Mouse (Mus musculus) cerebellum, adult 18-20 months (tissue): Measurements from ENCODE around the gene Gm21915.

Experiments
- DNase-seq, 2 experiments: peaks; one replicate each; pipeline ENCODE4 v3.0.0; 2021

The Gm21915 gene

GRCm38 (mm10) chr9:40671323-40671930 lies 1.0 kb downstream of the Gm21915 start:
- DNase-seq, result no peak

DNA sequence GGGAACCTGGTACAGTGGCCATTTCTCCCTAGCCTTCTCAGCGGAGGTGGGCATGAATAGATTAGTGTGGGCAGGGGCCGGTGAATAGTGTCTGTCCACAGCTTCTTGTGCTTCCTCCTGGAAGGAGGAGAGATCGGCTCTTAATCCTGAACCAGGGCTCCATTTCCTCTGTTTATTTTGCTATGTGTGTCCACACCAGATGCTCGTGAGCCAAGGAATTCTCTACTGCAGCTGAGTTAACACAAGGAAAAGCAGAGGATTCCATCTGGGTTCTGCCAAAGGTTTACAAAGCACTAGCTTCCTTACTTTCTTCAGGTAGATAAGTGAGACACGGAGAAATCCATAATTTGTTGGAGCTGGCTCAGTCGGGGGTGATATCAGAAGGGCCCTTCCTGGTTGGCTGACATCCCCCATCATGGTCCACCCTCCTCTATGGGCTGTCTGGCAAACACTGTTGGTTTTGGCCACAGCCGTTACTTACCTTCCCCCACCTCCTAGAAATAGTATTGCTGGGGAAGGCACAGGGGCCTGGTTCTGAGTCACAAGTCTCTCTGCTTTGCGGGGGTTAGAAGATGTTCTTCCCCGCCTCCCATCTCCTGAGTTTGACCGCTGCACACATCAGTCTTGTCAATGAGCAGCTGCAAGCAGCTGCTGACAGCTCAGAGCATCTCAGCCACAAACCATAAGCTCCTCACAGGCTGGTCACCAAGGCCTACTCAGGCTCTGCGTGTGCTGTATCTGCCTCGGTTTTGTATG lies 5.0 kb downstream of the Gm21915 start:
- no peak for DNase-seq

- DNase-seq, result no peak
Observed at GRCm38 (mm10) chr9:40678653-40679052, 8.2 kb downstream of the Gm21915 start.

DNA sequence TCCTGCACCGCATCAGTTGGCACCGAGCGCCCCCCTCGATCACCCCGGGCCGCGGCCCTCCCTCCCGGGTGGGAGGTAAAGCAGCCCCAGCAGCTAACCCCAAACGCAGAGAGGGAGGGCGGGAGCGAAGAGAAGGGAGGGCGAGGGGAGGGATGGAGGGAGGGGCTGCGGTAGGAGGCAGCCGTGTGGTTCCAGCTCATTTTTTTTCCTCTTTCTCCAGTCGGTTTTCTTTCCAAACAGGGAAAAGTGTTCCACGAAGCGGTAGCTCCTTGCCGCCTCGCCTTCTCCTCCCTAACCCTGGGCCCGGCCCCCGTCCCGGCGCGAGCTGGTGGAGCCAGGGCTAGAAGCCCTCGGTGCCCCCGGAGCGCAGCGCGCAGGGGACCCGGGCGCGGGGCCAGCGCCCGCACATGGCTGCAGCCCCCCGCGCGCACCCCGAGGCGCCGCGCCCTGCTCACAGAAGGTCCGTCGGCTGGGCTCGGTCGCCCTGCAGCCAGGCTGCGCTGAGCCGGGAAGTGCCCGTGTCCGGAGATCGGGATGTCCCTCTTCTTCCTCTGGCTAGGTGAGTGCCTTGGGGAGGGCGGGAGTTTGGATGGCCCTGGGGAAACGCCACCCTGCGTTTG lies 15.5 kb downstream of the Gm21915 start, which contains the start of gene Clmp:
Clmp (plus strand) TSS at position 162 of the 620 bp plus-strand sequence.
- peak; percentile 60 to 70 for DNase-seq

DNA sequence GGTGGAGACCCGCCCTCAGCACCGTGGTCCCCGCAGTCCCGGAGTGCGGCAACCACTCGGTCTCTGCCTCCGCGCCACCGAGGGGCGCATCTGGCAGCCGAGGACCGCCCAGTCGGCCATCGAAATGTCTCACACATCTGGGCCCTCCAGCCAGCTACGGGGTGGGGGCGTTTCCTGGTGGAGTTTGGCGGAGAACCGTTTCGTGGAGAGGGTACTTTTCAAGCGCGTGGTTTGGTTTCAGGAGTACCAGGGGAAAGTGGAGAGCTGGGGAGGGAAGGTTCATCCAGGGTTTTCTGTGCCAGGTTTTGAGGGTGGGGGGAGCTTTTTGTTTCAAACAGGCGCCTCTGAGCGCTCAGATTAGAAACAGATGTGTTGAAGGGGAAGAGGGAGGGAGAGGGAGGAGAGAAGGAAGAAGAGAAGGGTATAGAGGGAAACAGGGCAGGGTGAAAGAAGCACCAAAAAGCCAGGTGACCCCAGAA lies 16.0 kb downstream of the Gm21915 start:
- DNase-seq, result peak in 1 of 2 experiments; percentile 46

- peak in 1 of 2 experiments; percentile 39 for DNase-seq
Observed at GRCm38 (mm10) chr9:40687053-40687452, 16.6 kb downstream of the Gm21915 start.

GRCm38 (mm10) chr9:40687553-40687952 lies 17.1 kb downstream of the Gm21915 start:
- DNase-seq, result no peak

DNA sequence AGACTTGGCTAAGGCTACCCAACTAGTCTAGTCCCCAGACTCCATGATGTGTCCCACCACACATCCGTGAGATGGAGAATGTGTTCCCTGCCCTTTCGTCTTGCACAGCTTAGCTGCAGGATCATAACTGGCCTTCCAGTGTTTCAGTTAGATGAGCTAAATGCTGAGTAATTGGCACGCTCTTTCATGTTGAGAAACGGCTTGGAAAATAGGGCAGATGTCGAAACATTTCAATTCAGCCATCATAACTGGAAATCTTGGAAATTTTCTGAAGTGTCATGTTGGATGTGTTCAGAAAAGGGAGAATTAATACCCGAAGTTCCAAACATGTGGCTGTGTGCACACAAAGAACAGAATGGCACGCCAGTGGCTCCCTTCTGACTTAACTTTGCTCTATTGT lies 20.1 kb downstream of the Gm21915 start:
- no peak for DNase-seq

GRCm38 (mm10) chr9:40693026-40693425 lies 22.6 kb downstream of the Gm21915 start:
- DNase-seq, result no peak

DNA sequence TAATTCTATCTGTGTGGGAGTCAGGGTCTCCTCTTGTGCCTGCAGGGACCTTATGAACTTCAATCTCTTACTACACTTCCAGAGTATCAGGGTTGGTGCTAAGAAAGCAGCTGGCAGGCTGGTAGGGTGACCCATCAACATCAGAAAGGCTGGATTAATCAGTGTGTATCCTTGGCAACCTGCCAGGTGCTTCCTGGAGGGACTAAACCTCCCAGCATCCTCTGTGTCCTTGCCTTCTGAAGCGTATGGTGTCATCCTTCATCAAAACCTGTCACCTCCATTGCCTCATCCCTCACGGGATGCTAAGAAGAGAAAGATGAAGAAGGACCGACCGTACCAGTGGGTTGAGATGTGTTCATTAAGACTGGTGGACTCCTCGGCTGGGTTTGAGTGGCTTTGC lies 23.4 kb downstream of the Gm21915 start:
- DNase-seq, result peak; percentile 49 to 59

DNA sequence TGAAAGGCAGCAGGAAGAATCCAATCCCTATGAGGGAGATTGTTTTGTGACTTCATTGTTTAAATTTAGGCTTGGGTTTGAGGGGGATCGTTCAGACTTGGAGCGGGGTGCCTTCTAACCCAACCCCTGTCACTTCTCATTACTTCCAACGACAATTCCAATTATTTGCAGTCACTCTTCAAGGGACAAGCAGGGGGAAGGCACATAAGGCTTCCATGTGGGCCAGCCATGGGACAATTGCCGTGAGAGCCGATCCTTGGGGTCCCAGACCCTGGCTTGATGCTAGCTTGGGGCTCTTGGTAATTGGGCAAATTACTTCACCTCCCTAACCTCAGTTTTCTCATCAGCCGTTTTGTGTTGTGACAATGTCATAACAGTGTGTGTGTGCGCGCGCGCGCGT lies 23.9 kb downstream of the Gm21915 start:
- no peak for DNase-seq

GRCm38 (mm10) chr9:40696086-40696485 lies 25.7 kb downstream of the Gm21915 start:
- peak in 1 of 2 experiments; percentile 39 for DNase-seq

DNA sequence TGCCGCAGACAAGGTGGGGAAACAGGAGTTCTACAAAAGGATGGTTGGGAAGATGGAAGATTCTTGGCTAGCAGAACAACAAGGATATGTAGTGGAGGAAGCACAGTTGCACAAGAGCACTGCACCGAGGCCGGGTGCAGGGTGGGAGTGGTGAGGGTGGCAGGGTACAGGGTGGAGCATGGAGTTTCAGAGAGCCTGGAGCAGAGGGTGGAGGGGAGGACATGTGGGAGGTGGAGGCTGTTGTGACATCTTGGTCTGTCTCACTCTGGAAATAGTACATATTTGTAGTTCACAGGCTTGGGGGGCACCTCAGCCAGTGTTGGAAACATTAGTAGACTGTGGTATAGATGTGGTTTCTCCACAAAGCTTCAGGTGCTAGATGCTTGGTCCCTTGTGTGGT lies 28.8 kb downstream of the Gm21915 start:
- no peak for DNase-seq

GRCm38 (mm10) chr9:40700253-40700652 lies 29.8 kb downstream of the Gm21915 start:
- no peak for DNase-seq

DNA sequence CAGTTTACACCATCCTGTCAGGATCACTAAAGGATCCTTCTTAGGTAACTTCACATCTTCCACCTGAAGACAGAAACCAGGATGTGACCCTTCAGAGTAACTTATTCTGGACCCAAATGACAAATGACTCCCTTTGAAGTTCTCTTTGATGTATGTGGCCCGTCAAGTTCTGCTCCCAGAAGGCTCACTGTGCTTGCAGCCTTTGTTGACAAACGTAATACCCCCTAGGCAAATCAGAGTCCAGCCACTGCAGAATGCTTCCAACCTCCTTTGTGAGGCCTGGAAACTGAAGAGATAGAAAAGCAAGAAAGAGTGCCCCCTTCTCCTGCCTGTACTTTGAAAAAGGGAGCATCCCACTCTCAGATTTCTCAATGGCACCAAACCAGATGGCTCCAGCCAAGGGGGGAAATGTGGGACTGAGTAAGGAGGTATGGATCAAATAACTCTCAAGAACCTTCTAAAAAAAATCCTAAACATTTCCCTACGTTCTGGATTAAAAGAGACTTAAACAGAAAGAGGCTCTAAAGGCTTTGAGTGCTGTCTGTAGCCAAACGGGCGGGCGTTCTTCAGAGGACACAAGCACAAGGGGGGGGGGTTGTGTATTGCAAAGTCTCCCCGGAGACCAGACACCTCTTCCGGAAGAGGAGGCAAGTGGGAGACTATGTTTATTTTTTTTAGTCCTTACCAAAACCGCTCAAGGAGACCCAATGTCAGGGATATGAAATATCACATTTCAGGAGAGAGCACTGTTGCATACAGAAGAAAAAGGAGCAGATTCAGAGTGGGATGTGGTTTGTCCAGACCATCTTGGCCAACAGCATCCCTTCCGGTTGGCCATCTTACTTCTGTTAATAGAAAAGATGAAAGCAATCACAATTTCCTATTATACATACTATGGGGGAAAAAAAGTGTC lies 34.2 kb downstream of the Gm21915 start:
- DNase-seq, result no peak

- DNase-seq, result peak; percentile 46 to 53
Observed at GRCm38 (mm10) chr9:40708448-40709140, 38.2 kb downstream of the Gm21915 start.

GRCm38 (mm10) chr9:40709141-40709537 lies 38.7 kb downstream of the Gm21915 start:
- DNase-seq, result no peak

DNA sequence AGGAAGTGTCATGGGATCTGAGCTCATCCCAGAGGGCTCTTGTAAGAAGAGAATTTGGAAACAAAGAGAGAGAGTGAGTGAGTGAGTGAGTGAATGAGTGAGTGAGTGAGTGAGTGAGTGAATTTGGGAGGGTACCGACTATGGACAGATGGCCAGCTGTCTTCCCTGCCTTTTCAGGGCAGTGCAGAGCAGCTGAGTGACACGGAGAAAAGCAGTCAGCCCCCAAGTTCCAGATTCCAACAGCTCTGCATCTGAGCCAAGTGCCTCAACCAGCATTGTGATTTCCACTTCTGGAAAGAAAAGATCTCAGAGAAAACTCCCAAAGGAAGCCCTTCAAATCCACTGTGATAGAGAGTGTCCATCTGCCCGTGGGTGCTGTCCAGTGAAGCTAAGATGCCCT lies 39.2 kb downstream of the Gm21915 start:
- no peak for DNase-seq

- no peak for DNase-seq
Observed at GRCm38 (mm10) chr9:40709991-40710390, 39.6 kb downstream of the Gm21915 start.

GRCm38 (mm10) chr9:40711654-40712053 lies 41.2 kb downstream of the Gm21915 start:
- no peak for DNase-seq

- peak; percentile 56 to 68 for DNase-seq
Observed at GRCm38 (mm10) chr9:40717182-40717874, 46.9 kb downstream of the Gm21915 start.

DNA sequence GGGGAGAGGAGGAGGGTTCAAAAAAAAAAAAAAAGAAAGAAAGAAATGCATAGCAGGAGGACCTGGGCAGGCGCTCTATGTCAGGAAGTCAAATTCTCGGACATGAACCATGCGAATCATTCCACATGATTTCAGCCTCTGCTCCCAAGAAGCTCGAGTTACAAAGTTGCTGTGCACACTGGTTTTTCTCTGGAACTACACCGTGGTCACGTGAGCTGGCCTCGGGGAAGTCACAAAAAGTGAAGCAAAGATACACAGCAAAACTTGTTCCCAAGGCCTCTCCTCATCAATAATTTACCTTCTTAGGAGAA lies 47.4 kb downstream of the Gm21915 start:
- DNase-seq, result no peak
